ENCODE assay signal across 21 mouse cellular contexts in genomic region chr17:30507636-30508576, GRCm38 (mm10).
DNase-seq lines count a peak whose midpoint lies in the region; ATAC-seq and TF ChIP-seq lines count a peak whose summit lies in the region.
"Had no signal": no experiment of that assay in that cellular context is flagged by ENCODE, and none has a peak within 500 bp of the region (broad histone marks: within the 10 kb centered on the region; RNA-seq: fewer than 3 reads in every experiment).

No protein-coding gene starts in this region.

- no peak overlapping the region for H3K4me2 ChIP-seq in forebrain, embryonic 15.5 days (replicated peaks)
- H3K4me2 ChIP-seq in forebrain, embryonic 11.5 days (ENCODE audit: low read depth, low read length, severe bottlenecking): no peak overlapping the region
- H3K4me2 ChIP-seq: embryonic facial prominence, embryonic 15.5 days; heart, embryonic 13.5 days; liver, embryonic 12.5 days; stomach, embryonic 15.5 days had no signal

- TF ChIP-seq CTCF in layer of hippocampus, adult 2 months (conservative IDR thresholded peaks at IDR 0.05): peak; percentile 78
- no peak for TF ChIP-seq CTCF in brain, embryonic 14.5 days (IDR thresholded peaks at IDR 0.05; ENCODE audit: borderline replicate concordance, extremely low read depth, insufficient read depth, insufficient read length)

- 0 out of 2 replicates have a peak, but pooled peaks have one; percentile 48 for ATAC-seq in forebrain, embryonic 15.5 days (replicated peaks)
- no peak for ATAC-seq in forebrain, embryonic 11.5 days (replicated peaks; ENCODE audit: low FRiP score)
- ATAC-seq in megakaryocyte, adult 5-6 weeks (ENCODE audit: poor library complexity, severe bottlenecking): no peak
- ATAC-seq: liver, embryonic 12.5 days had no signal

- H3K9me3 ChIP-seq in forebrain, embryonic 15.5 days: no peaks in the 10 kb centered on the region
- no peaks in the 10 kb centered on the region for H3K9me3 ChIP-seq in forebrain, embryonic 11.5 days (ENCODE audit: control insufficient read depth, low read length)
- H3K9me3 ChIP-seq: embryonic facial prominence, embryonic 15.5 days; heart, embryonic 13.5 days; liver, embryonic 12.5 days; stomach, embryonic 15.5 days had no signal

- H3K4me1 ChIP-seq in forebrain, embryonic 15.5 days: peaks cover 33% of the 10 kb centered on the region
- peaks cover 6% of the 10 kb centered on the region; the same call in 1 of the 2 replicates for H3K4me1 ChIP-seq in forebrain, embryonic 11.5 days (replicated peaks; ENCODE audit: control insufficient read depth, insufficient read depth, low read length)
- H3K4me1 ChIP-seq: embryonic facial prominence, embryonic 15.5 days; stomach, embryonic 15.5 days had no signal

- no peaks in the 10 kb centered on the region for H3K36me3 ChIP-seq in forebrain, embryonic 15.5 days
- H3K36me3 ChIP-seq in forebrain, embryonic 11.5 days (ENCODE audit: control insufficient read depth, insufficient read depth, low read length): no peaks in the 10 kb centered on the region
- H3K36me3 ChIP-seq: embryonic facial prominence, embryonic 15.5 days; stomach, embryonic 15.5 days had no signal

- WGBS in forebrain, embryonic 15.5 days: 52% methylated on average over 9 of the region's 9 CpGs
- WGBS in forebrain, embryonic 11.5 days: 73% methylated on average over 9 of the region's 9 CpGs

- no peak overlapping the region for H3K9ac ChIP-seq in forebrain, embryonic 15.5 days (replicated peaks)
- H3K9ac ChIP-seq in forebrain, embryonic 11.5 days (ENCODE audit: low read length): no peak overlapping the region
- H3K9ac ChIP-seq: embryonic facial prominence, embryonic 15.5 days; heart, embryonic 13.5 days; liver, embryonic 12.5 days; stomach, embryonic 15.5 days had no signal

- no peak for DNase-seq in forebrain, embryonic 11.5 days (ENCODE audit: low spot score)
- DNase-seq in layer of hippocampus, adult 2 months (ENCODE audit: low spot score in 2 of 2): no peak
- no peak for DNase-seq in layer of hippocampus, postnatal 10 days (ENCODE audit: low spot score in 2 of 2)
- peak; percentile 31 for DNase-seq in 3T3-L1 (ENCODE audit: low read depth, low spot score)
- DNase-seq in brain, embryonic 14.5 days (ENCODE audit: low read depth): peak; percentile 42
- no peak for DNase-seq in MN1 (ENCODE audit: low spot score)
- DNase-seq: adrenal gland, adult 8-10 months; B cell, adult 2 months; cerebellum, adult 9-11 months; gastrocnemius, postnatal 36 days; kidney, adult 18-20 months; kidney, postnatal 36 days; lung, postnatal 14 days; right cerebral cortex, adult 18-20 months; thymus, postnatal 4 days had no signal

- no peak overlapping the region for H3K4me3 ChIP-seq in forebrain, embryonic 15.5 days
- H3K4me3 ChIP-seq in forebrain, embryonic 11.5 days (ENCODE audit: low read depth, low read length): no peak overlapping the region
- H3K4me3 ChIP-seq in layer of hippocampus, adult 2 months: no peak overlapping the region
- H3K4me3 ChIP-seq: embryonic facial prominence, embryonic 15.5 days; heart, embryonic 13.5 days; liver, embryonic 12.5 days; stomach, embryonic 15.5 days had no signal

- no peak for TF ChIP-seq POLR2A in brain, embryonic 14.5 days (IDR thresholded peaks at IDR 0.05; ENCODE audit: borderline replicate concordance, extremely low read depth, insufficient read depth, insufficient read length, poor library complexity, severe bottlenecking)

- no peaks in the 10 kb centered on the region for H3K27me3 ChIP-seq in forebrain, embryonic 15.5 days
- H3K27me3 ChIP-seq in forebrain, embryonic 11.5 days (ENCODE audit: control insufficient read depth, insufficient read depth, low read length): no peaks in the 10 kb centered on the region
- H3K27me3 ChIP-seq: embryonic facial prominence, embryonic 15.5 days; heart, embryonic 13.5 days; liver, embryonic 12.5 days; stomach, embryonic 15.5 days had no signal

- no peak overlapping the region for H3K27ac ChIP-seq in forebrain, embryonic 15.5 days (replicated peaks)
- no peak overlapping the region for H3K27ac ChIP-seq in forebrain, embryonic 11.5 days (ENCODE audit: low read depth, low read length)
- H3K27ac ChIP-seq in layer of hippocampus, adult 2 months: peak overlapping the region; percentile 68
- H3K27ac ChIP-seq: embryonic facial prominence, embryonic 15.5 days; heart, embryonic 13.5 days; liver, embryonic 12.5 days; stomach, embryonic 15.5 days had no signal

Comparison
In these comparisons a context has a peak if more than half of its experiments do, and no peak if none do; other contexts are left out.
1. DNase-seq: peak in 3T3-L1 (single experiment) and brain, embryonic 14.5 days (single experiment); none in forebrain, embryonic 11.5 days (single experiment), layer of hippocampus, adult 2 months (0 of 2), layer of hippocampus, postnatal 10 days (0 of 2) and MN1 (single experiment).